Mouse (Mus musculus) intestine, postnatal 0 days (tissue): ENCODE data around the gene Cops9. TPM values are rescaled to one million over a fixed set of nuclear protein-coding genes. Genes with fewer than 3 reads are reported as not detected.

Source experiments
- ATAC-seq: fragments of 200-750 bp; cut with Nextera tagmentation; 2 replicates; pipeline ENCODE4 v1.8.0; 2017; ENCODE audit warnings: mild to moderate bottlenecking, moderate TSS enrichment, moderate library complexity
- H3K27ac ChIP-seq: fragments of 300-500 bp; sonication (generic); 2 replicates; pipeline ENCODE4 v1.5.1; 2014; ENCODE audit warnings: mild to moderate bottlenecking, low read depth, low read length, moderate library complexity
- H3K27me3 ChIP-seq: fragments of 300-500 bp; sonication (generic); replicated peaks from 2 replicates; pipeline ENCODE4 v1.6.1; 2014; ENCODE audit warnings: low read length, mixed read lengths; ENCODE audit not compliant: control insufficient read depth, insufficient read depth
- H3K36me3 ChIP-seq: fragments of 300-500 bp; sonication (generic); 2 replicates; pipeline ENCODE4 v1.6.1; 2014; ENCODE audit warnings: mild to moderate bottlenecking, moderate library complexity; ENCODE audit not compliant: control insufficient read depth, insufficient read depth
- H3K4me1 ChIP-seq: fragments of 300-500 bp; sonication (generic); replicated peaks from 2 replicates; pipeline ENCODE4 v1.6.1; 2014; ENCODE audit warnings: antibody characterized with exemption, low read length, mixed read lengths; ENCODE audit not compliant: control insufficient read depth, insufficient read depth
- H3K4me2 ChIP-seq: fragments of 300-500 bp; sonication (generic); replicated peaks from 2 replicates; pipeline ENCODE4 v1.6.1; 2014; ENCODE audit warnings: low read depth, mild to moderate bottlenecking, moderate library complexity
- H3K4me3 ChIP-seq: fragments of 300-500 bp; sonication (generic); 2 replicates; pipeline ENCODE4 v1.5.1; 2014; ENCODE audit warnings: low read depth, low read length
- H3K9ac ChIP-seq: fragments of 300-500 bp; sonication (generic); 2 replicates; pipeline ENCODE4 v1.6.1; 2014; ENCODE audit warnings: mild to moderate bottlenecking, low read depth, low read length
- H3K9me3 ChIP-seq: fragments of 300-500 bp; sonication (generic); 2 replicates; pipeline ENCODE4 v1.6.1; 2016; ENCODE audit warnings: mixed run types; ENCODE audit not compliant: control insufficient read depth
- CTCF ChIP-seq: sonication (generic); IDR thresholded peaks from 2 replicates; pipeline ENCODE4 v1.5.1; 2016; ENCODE audit warnings: low read depth, mild to moderate bottlenecking, control low read depth, antibody characterized with exemption, moderate library complexity
- whole genome bisulfite sequencing: fragments of 180-500 bp; shearing (Covaris S2); extraction: QIAGEN DNeasy Blood & Tissue Kit; methylation state at CpG from one replicate; pipeline ENCODE4 v1.1.7; 2014; 5-methylcytosine and 5-hydroxymethylcytosine counted together
- polyA plus RNA-seq: library from polyadenylated mRNA; unstranded; fragments of >200 nt; fragmentation: Nextera tagmentation; extraction: Ambion mirVana; gene quantifications from 2 replicates; pipeline ENCODE4 v1.2.1, GENCODE M21; 2015

The Cops9 gene
- polyA plus RNA-seq, 1 experiment from 2014 or later = 419 TPM

GRCm38 (mm10) chr1:92648197-92648596, 6.4 kb upstream of the Cops9 start:
- no peak for TF ChIP-seq CTCF
- Histone ChIP-seq H3K9ac (no peak overlapping the region), H3K9me3 (no peaks in the 10 kb centered on the region), H3K4me2 (no peak overlapping the region), H3K36me3 (no peaks in the 10 kb centered on the region), H3K27me3 (no peaks in the 10 kb centered on the region), H3K4me3 (no peak overlapping the region), H3K4me1 (no peaks in the 10 kb centered on the region), H3K27ac (no peak overlapping the region)
- ATAC-seq = no peak
- WGBS = 41% methylated on average over 10 of the region's 10 CpGs

GRCm38 (mm10) chr1:92647752-92648151, 6.0 kb upstream of the Cops9 start:
- Histone ChIP-seq H3K4me1 (no peaks in the 10 kb centered on the region), H3K27ac (no peak overlapping the region), H3K4me2 (no peak overlapping the region), H3K36me3 (no peaks in the 10 kb centered on the region), H3K27me3 (no peaks in the 10 kb centered on the region), H3K4me3 (no peak overlapping the region), H3K9ac (no peak overlapping the region), H3K9me3 (no peaks in the 10 kb centered on the region)
- ATAC-seq = no peak
- WGBS = 7% methylated on average over 8 of the region's 8 CpGs
- peak; percentile 90 for TF ChIP-seq CTCF

DNA sequence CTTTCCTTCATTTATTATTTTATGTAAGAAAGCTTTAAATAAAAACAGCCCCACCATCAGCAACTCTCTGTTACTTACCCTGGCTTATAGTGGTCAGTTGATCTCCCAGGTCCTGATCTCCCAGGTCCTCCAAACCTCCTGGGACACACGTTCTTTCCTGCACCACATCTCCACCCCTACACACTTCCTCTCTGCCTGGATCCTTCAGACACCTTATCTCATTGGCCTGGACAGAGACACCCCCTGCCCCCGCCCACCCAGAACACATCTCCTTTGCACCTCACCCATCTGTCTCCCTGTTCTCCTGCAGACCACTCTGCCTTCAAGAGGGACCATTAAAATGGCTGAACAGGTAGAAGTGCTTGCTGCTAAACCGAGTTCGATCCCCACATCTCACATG, 5.2 kb upstream of the Cops9 start:
- WGBS = 72% methylated on average over 4 of the region's 4 CpGs
- H3K27ac ChIP-seq = no peak overlapping the region
- no peaks in the 10 kb centered on the region for H3K36me3 ChIP-seq

DNA sequence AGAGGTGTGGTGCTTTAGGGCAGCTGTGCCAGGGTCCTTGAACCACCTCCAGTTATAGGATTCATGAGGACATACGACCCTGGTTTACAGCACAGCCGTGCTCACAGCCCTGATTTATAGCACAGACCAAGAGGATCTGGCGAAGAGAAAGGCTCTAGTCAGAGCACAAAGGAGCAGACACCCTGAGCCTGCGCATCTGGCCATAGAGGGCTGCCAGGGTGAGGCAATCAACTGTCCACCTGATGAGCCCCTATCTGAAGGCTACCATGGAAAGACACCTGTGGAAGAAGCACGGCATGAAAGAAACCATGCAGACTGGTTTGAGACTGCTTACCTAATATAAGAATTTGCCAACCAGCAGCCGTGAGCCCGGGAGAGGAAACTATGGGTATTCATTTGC, 4.8 kb upstream of the Cops9 start:
- no peak for TF ChIP-seq CTCF

More for the DNA sequence above, 5.2 kb upstream of the Cops9 start:
- no peak overlapping the region for H3K4me2 ChIP-seq
- H3K4me3 ChIP-seq = no peak overlapping the region
- no peak overlapping the region for H3K9ac ChIP-seq
- no peaks in the 10 kb centered on the region for H3K4me1 ChIP-seq
- H3K27me3 ChIP-seq = no peaks in the 10 kb centered on the region
- ATAC-seq = no peak
- TF ChIP-seq CTCF = no peak
- H3K9me3 ChIP-seq = no peaks in the 10 kb centered on the region

GRCm38 (mm10) chr1:92646111-92646510, 4.3 kb upstream of the Cops9 start:
- ATAC-seq = no peak
- Histone ChIP-seq H3K36me3 (no peaks in the 10 kb centered on the region), H3K9ac (no peak overlapping the region), H3K27ac (no peak overlapping the region), H3K4me2 (no peak overlapping the region), H3K4me1 (no peaks in the 10 kb centered on the region), H3K9me3 (no peaks in the 10 kb centered on the region), H3K27me3 (no peaks in the 10 kb centered on the region), H3K4me3 (no peak overlapping the region)
- TF ChIP-seq CTCF = no peak
- WGBS = 44% methylated on average over 2 of the region's 2 CpGs

More for the DNA sequence above, 4.8 kb upstream of the Cops9 start:
- Histone ChIP-seq H3K4me2 (no peak overlapping the region), H3K9ac (no peak overlapping the region), H3K27me3 (no peaks in the 10 kb centered on the region), H3K4me3 (no peak overlapping the region), H3K4me1 (no peaks in the 10 kb centered on the region), H3K27ac (no peak overlapping the region), H3K9me3 (no peaks in the 10 kb centered on the region), H3K36me3 (no peaks in the 10 kb centered on the region)
- WGBS = 68% methylated on average over 7 of the region's 7 CpGs
- ATAC-seq = no peak

DNA sequence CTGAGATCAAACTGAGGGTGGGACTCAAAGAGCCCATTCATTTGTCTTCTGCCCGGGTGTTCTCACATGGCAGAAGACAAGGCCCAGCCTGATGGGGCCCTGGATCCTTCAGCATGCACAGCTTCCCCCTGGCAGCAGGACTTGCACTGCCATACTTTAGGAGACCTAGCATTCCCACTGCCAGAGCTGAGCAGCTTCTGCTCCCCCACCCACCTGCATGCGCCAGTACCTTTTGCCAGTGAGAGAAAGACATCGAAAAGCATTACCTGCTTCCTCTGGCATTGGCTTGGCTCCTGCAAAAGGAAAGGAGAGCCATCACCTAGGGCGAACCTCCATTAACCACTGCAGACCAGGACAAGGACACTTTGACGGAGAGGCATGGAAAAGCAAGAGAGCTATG, 3.1 kb upstream of the Cops9 start:
- H3K9me3 ChIP-seq = no peaks in the 10 kb centered on the region
- no peak for ATAC-seq
- H3K4me2 ChIP-seq = no peak overlapping the region
- no peak overlapping the region for H3K9ac ChIP-seq
- 80% methylated on average over 5 of the region's 5 CpGs for WGBS
- H3K36me3 ChIP-seq = no peaks in the 10 kb centered on the region
- H3K27me3 ChIP-seq = no peaks in the 10 kb centered on the region
- H3K4me1 ChIP-seq = no peaks in the 10 kb centered on the region
- no peak overlapping the region for H3K27ac ChIP-seq
- TF ChIP-seq CTCF = no peak
- no peak overlapping the region for H3K4me3 ChIP-seq

DNA sequence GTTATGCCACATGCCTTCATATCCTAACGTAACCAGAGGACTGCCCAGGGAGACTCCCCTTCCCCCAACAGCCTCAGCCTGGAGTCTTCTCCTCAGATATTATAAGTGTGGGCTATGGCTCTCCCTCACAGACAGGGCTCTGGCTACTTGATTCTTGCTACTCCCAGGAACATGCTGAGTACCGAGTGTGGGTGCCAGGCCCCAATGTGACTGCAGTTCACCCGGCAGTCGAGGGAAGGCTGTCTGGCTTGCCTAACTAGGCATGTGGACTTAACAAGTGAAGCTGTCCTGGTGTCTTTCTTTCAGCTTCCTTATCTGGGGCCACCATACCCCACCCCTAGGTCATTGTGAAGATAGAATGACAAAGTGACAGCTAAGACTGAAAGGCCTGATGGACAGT, 1.9 kb upstream of the Cops9 start:
- H3K4me3 ChIP-seq = no peak overlapping the region
- H3K9me3 ChIP-seq = no peaks in the 10 kb centered on the region
- H3K4me1 ChIP-seq = no peaks in the 10 kb centered on the region
- H3K27me3 ChIP-seq = no peaks in the 10 kb centered on the region
- 59% methylated on average over 4 of the region's 4 CpGs for WGBS
- no peak overlapping the region for H3K9ac ChIP-seq
- no peak overlapping the region for H3K4me2 ChIP-seq
- TF ChIP-seq CTCF = no peak
- H3K36me3 ChIP-seq = peaks cover under 1% of the 10 kb centered on the region; the same call in 1 of the 2 replicates
- ATAC-seq = no peak
- H3K27ac ChIP-seq = no peak overlapping the region
